Mouse (Mus musculus) heart, embryonic 12.5 days (tissue): ENCODE measurements around the gene Myo18b. TPM values are rescaled to one million over a fixed set of nuclear protein-coding genes. Genes with fewer than 3 reads are reported as not detected.
A peak's percentile ranks its signal among the peaks of the same experiment; 100 is the strongest.

ENCODE experiments used
- ATAC-seq: fragments of 200-750 bp; cut with Nextera tagmentation; 2 replicates; pipeline ENCODE4 v1.8.0; 2017; ENCODE audit warnings: moderate TSS enrichment, moderate library complexity; ENCODE audit not compliant: insufficient number of reproducible peaks, low FRiP score
- H3K27ac ChIP-seq: fragments of 300-500 bp; sonication (generic); 2 replicates; pipeline ENCODE4 v1.5.1; 2016; ENCODE audit warnings: mild to moderate bottlenecking, moderate library complexity; ENCODE audit not compliant: poor library complexity, severe bottlenecking
- H3K27me3 ChIP-seq: fragments of 300-500 bp; sonication (generic); replicated peaks from 2 replicates; pipeline ENCODE4 v1.6.1; 2016; ENCODE audit warnings: mild to moderate bottlenecking, moderate library complexity
- H3K36me3 ChIP-seq: fragments of 300-500 bp; sonication (generic); 2 replicates; pipeline ENCODE4 v1.6.1; 2016; ENCODE audit warnings: mild to moderate bottlenecking, moderate library complexity
- H3K4me1 ChIP-seq: fragments of 300-500 bp; sonication (generic); replicated peaks from 2 replicates; pipeline ENCODE4 v1.6.1; 2016; ENCODE audit warnings: mild to moderate bottlenecking
- H3K4me2 ChIP-seq: fragments of 300-500 bp; sonication (generic); 2 replicates; pipeline ENCODE4 v1.6.1; 2016; ENCODE audit warnings: mild to moderate bottlenecking, moderate library complexity
- H3K4me3 ChIP-seq: fragments of 300-500 bp; sonication (generic); 2 replicates; pipeline ENCODE4 v1.5.1; 2016; ENCODE audit warnings: mild to moderate bottlenecking
- H3K9ac ChIP-seq: fragments of 300-500 bp; sonication (generic); 2 replicates; pipeline ENCODE4 v1.6.1; 2016; ENCODE audit warnings: mild to moderate bottlenecking, moderate library complexity
- H3K9me3 ChIP-seq: fragments of 300-500 bp; sonication (generic); replicated peaks from 2 replicates; pipeline ENCODE4 v1.6.1; 2016; ENCODE audit warnings: mild to moderate bottlenecking, moderate library complexity
- WGBS: fragments of 180-500 bp; shearing (Covaris S2); methylation state at CpG from one replicate; pipeline ENCODE4 v1.1.7; 2016; 5-methylcytosine and 5-hydroxymethylcytosine counted together
- polyA plus RNA-seq: library from polyadenylated mRNA; unstranded; fragments of >200 nt; fragmentation: Nextera tagmentation; extraction: Ambion mirVana; gene quantifications from 2 replicates; pipeline ENCODE4 v1.2.1, GENCODE M21; 2016

Myo18b gene
- polyA plus RNA-seq, 1 experiment from 2014 or later = 34.7 TPM

GRCm38 (mm10) chr5:112667153-112667552, 229.0 kb downstream of the Myo18b start:
- Histone ChIP-seq H3K9me3 (0 out of 2 replicates have a peak, but pooled peaks cover 2% of the 10 kb centered on the region), H3K4me1 (no peaks in the 10 kb centered on the region), H3K4me2 (no peak overlapping the region), H3K4me3 (no peak overlapping the region), H3K36me3 (no peaks in the 10 kb centered on the region), H3K9ac (no peak overlapping the region), H3K27me3 (peaks cover 65% of the 10 kb centered on the region), H3K27ac (no peak overlapping the region)
- ATAC-seq = no peak
- 69% methylated on average over 8 of the region's 8 CpGs for WGBS

- Histone ChIP-seq H3K36me3 (no peaks in the 10 kb centered on the region), H3K4me1 (no peaks in the 10 kb centered on the region), H3K9me3 (0 out of 2 replicates have a peak, but pooled peaks cover 7% of the 10 kb centered on the region), H3K27ac (no peak overlapping the region), H3K27me3 (peaks cover 65% of the 10 kb centered on the region), H3K4me3 (no peak overlapping the region), H3K9ac (no peak overlapping the region), H3K4me2 (no peak overlapping the region)
- 54% methylated on average over 7 of the region's 7 CpGs for WGBS
- no peak for ATAC-seq
Observed at GRCm38 (mm10) chr5:112665661-112666060, 230.5 kb downstream of the Myo18b start.

GRCm38 (mm10) chr5:112663701-112664100, 232.5 kb downstream of the Myo18b start:
- no peak for ATAC-seq
- Histone ChIP-seq H3K9me3 (0 out of 2 replicates have a peak, but pooled peaks cover 7% of the 10 kb centered on the region), H3K9ac (no peak overlapping the region), H3K4me1 (no peaks in the 10 kb centered on the region), H3K4me3 (no peak overlapping the region), H3K4me2 (no peak overlapping the region), H3K27ac (no peak overlapping the region), H3K36me3 (no peaks in the 10 kb centered on the region), H3K27me3 (peaks cover 68% of the 10 kb centered on the region)
- 20% methylated on average over 1 of the region's 1 CpGs for WGBS

- Histone ChIP-seq H3K4me3 (no peak overlapping the region), H3K27me3 (peaks cover 74% of the 10 kb centered on the region), H3K4me2 (no peak overlapping the region), H3K9me3 (0 out of 2 replicates have a peak, but pooled peaks cover 7% of the 10 kb centered on the region), H3K27ac (no peak overlapping the region), H3K9ac (no peak overlapping the region), H3K36me3 (no peaks in the 10 kb centered on the region), H3K4me1 (no peaks in the 10 kb centered on the region)
- ATAC-seq = peak; percentile 41; the same call in 1 of the 2 replicates
- WGBS = 42% methylated on average over 10 of the region's 10 CpGs
Observed at GRCm38 (mm10) chr5:112660924-112661431, 235.2 kb downstream of the Myo18b start.

GRCm38 (mm10) chr5:112659295-112659694, 236.9 kb downstream of the Myo18b start:
- H3K4me3 ChIP-seq = no peak overlapping the region
- H3K27me3 ChIP-seq = peaks cover 77% of the 10 kb centered on the region
- no peak overlapping the region for H3K27ac ChIP-seq
- H3K36me3 ChIP-seq = no peaks in the 10 kb centered on the region
- 0 out of 2 replicates have a peak, but pooled peaks cover 7% of the 10 kb centered on the region for H3K9me3 ChIP-seq
- no peak overlapping the region for H3K9ac ChIP-seq
- 41% methylated on average over 4 of the region's 4 CpGs for WGBS
- no peak overlapping the region for H3K4me2 ChIP-seq
- H3K4me1 ChIP-seq = 0 out of 2 replicates have a peak, but pooled peaks cover 6% of the 10 kb centered on the region
- ATAC-seq = no peak

GRCm38 (mm10) chr5:112656811-112657210, 239.4 kb downstream of the Myo18b start:
- Histone ChIP-seq H3K4me2 (no peak overlapping the region), H3K27me3 (peaks cover 89% of the 10 kb centered on the region), H3K9ac (no peak overlapping the region), H3K36me3 (no peaks in the 10 kb centered on the region), H3K4me1 (0 out of 2 replicates have a peak, but pooled peaks cover 6% of the 10 kb centered on the region), H3K4me3 (no peak overlapping the region), H3K27ac (no peak overlapping the region), H3K9me3 (0 out of 2 replicates have a peak, but pooled peaks cover 5% of the 10 kb centered on the region)
- ATAC-seq = no peak
- 5% methylated on average over 6 of the region's 6 CpGs for WGBS

GRCm38 (mm10) chr5:112655986-112656541, 240.1 kb downstream of the Myo18b start:
- H3K4me3 ChIP-seq = no peak overlapping the region
- H3K27me3 ChIP-seq = peaks cover 95% of the 10 kb centered on the region
- under 1% methylated on average over 15 of the region's 15 CpGs for WGBS
- no peaks in the 10 kb centered on the region for H3K36me3 ChIP-seq
- 0 out of 2 replicates have a peak, but pooled peaks cover under 1% of the 10 kb centered on the region for H3K9me3 ChIP-seq
- no peak overlapping the region for H3K9ac ChIP-seq
- 0 out of 2 replicates have a peak, but pooled peaks cover 6% of the 10 kb centered on the region for H3K4me1 ChIP-seq
- no peak overlapping the region for H3K27ac ChIP-seq
- ATAC-seq = no peak
- peak overlapping the region; percentile 11 for H3K4me2 ChIP-seq

GRCm38 (mm10) chr5:112655529-112655928, 240.6 kb downstream of the Myo18b start:
- no peak overlapping the region for H3K9ac ChIP-seq
- peaks cover 90% of the 10 kb centered on the region for H3K27me3 ChIP-seq
- 0 out of 2 replicates have a peak, but pooled peaks cover 6% of the 10 kb centered on the region for H3K4me1 ChIP-seq
- ATAC-seq = no peak
- no peaks in the 10 kb centered on the region for H3K9me3 ChIP-seq
- H3K4me2 ChIP-seq = peak overlapping the region; percentile 11
- no peaks in the 10 kb centered on the region for H3K36me3 ChIP-seq
- H3K27ac ChIP-seq = no peak overlapping the region
- no peak overlapping the region for H3K4me3 ChIP-seq
- 2% methylated on average over 14 of the region's 14 CpGs for WGBS

GRCm38 (mm10) chr5:112652036-112652435, 244.1 kb downstream of the Myo18b start:
- Histone ChIP-seq H3K27ac (no peak overlapping the region), H3K4me2 (no peak overlapping the region), H3K9ac (no peak overlapping the region), H3K4me1 (0 out of 2 replicates have a peak, but pooled peaks cover 6% of the 10 kb centered on the region), H3K27me3 (peaks cover 63% of the 10 kb centered on the region), H3K4me3 (no peak overlapping the region), H3K36me3 (no peaks in the 10 kb centered on the region), H3K9me3 (no peaks in the 10 kb centered on the region)
- WGBS = 82% methylated on average over 4 of the region's 4 CpGs
- ATAC-seq = no peak

- ATAC-seq = no peak
- Histone ChIP-seq H3K4me1 (no peaks in the 10 kb centered on the region), H3K27ac (no peak overlapping the region), H3K9me3 (no peaks in the 10 kb centered on the region), H3K36me3 (no peaks in the 10 kb centered on the region), H3K9ac (no peak overlapping the region), H3K27me3 (peaks cover 47% of the 10 kb centered on the region), H3K4me2 (no peak overlapping the region), H3K4me3 (no peak overlapping the region)
- 71% methylated on average over 6 of the region's 6 CpGs for WGBS
Observed at GRCm38 (mm10) chr5:112649164-112649702, 246.9 kb downstream of the Myo18b start.

- no peak overlapping the region for H3K27ac ChIP-seq
- H3K36me3 ChIP-seq = no peaks in the 10 kb centered on the region
- no peaks in the 10 kb centered on the region for H3K4me1 ChIP-seq
- no peak overlapping the region for H3K4me2 ChIP-seq
- H3K9me3 ChIP-seq = no peaks in the 10 kb centered on the region
- WGBS = 85% methylated on average over 2 of the region's 2 CpGs
- no peak overlapping the region for H3K9ac ChIP-seq
- H3K4me3 ChIP-seq = no peak overlapping the region
- H3K27me3 ChIP-seq = peaks cover 40% of the 10 kb centered on the region
- no peak for ATAC-seq
Observed at GRCm38 (mm10) chr5:112646871-112647270, 249.3 kb downstream of the Myo18b start.
